In the genomic region with DNA sequence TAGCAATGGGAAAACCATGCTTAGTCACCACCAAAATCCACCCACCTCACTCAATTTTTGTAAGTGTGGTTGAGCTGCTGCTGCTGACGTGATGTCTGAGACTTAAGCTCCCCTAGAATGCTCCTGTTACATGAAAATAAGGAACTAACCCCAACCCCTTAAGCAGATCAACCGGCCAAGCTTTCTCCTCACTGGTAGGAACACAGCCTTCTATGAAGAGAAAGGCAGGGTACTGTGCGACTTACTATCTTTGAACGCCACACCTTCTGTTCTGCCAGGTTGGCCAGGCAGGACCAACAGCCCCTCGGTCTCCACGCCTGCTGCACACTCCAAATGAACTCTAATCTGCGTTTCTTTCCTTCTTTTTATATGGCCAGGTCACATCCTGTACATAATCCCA, we compare ENCODE assay signal across 22 mouse cellular contexts.
"Had no signal": no experiment of that assay in that cellular context is flagged by ENCODE, and none has a peak within 500 bp of the region (broad histone marks: within the 10 kb centered on the region; RNA-seq: fewer than 3 reads in every experiment).

No protein-coding gene starts in this region.

- H3K27ac ChIP-seq: left cerebral cortex, adult 2 months; limb, embryonic 13.5 days; liver, embryonic 12.5 days; liver, embryonic 15.5 days; lung, embryonic 15.5 days; midbrain, embryonic 15.5 days; neural tube, embryonic 12.5 days; neural tube, embryonic 15.5 days; stomach, embryonic 15.5 days had no signal

- H3K4me2 ChIP-seq: limb, embryonic 13.5 days; liver, embryonic 12.5 days; liver, embryonic 15.5 days; lung, embryonic 15.5 days; midbrain, embryonic 11.5 days; midbrain, embryonic 15.5 days; neural tube, embryonic 12.5 days; neural tube, embryonic 15.5 days; stomach, embryonic 15.5 days had no signal

- H3K27me3 ChIP-seq: liver, embryonic 12.5 days; liver, embryonic 15.5 days; lung, embryonic 15.5 days; neural tube, embryonic 12.5 days; neural tube, embryonic 15.5 days; stomach, embryonic 15.5 days had no signal

- H3K4me3 ChIP-seq: left cerebral cortex, adult 2 months; limb, embryonic 13.5 days; liver, embryonic 12.5 days; liver, embryonic 15.5 days; lung, embryonic 15.5 days; midbrain, embryonic 15.5 days; neural tube, embryonic 12.5 days; neural tube, embryonic 15.5 days; stomach, embryonic 15.5 days had no signal

- H3K36me3 ChIP-seq: limb, embryonic 13.5 days; liver, embryonic 12.5 days; liver, embryonic 15.5 days; lung, embryonic 15.5 days; midbrain, embryonic 15.5 days; neural tube, embryonic 12.5 days; neural tube, embryonic 15.5 days; stomach, embryonic 15.5 days had no signal

- ATAC-seq: liver, embryonic 12.5 days; midbrain, embryonic 15.5 days had no signal

- H3K9ac ChIP-seq: limb, embryonic 13.5 days; liver, embryonic 12.5 days; liver, embryonic 15.5 days; lung, embryonic 15.5 days; midbrain, embryonic 15.5 days; neural tube, embryonic 12.5 days; neural tube, embryonic 15.5 days; stomach, embryonic 15.5 days had no signal

- DNase-seq: kidney, adult 2 months; kidney, postnatal 10 days; kidney, postnatal 36 days; layer of hippocampus, postnatal 36 days; liver; lung, adult 18-20 months; lung, postnatal 10 days; lung, postnatal 36 days; retina, postnatal 1 day; right cerebral cortex, postnatal 25 days; spleen, adult 18-20 months; thymus, postnatal 25 days had no signal

- H3K9me3 ChIP-seq: limb, embryonic 13.5 days; liver, embryonic 12.5 days; liver, embryonic 15.5 days; lung, embryonic 15.5 days; midbrain, embryonic 15.5 days; neural tube, embryonic 12.5 days; neural tube, embryonic 15.5 days; stomach, embryonic 15.5 days had no signal

- H3K4me1 ChIP-seq: liver, embryonic 12.5 days; liver, embryonic 15.5 days; lung, embryonic 15.5 days; stomach, embryonic 15.5 days had no signal
